Mouse (Mus musculus): ENCODE measurements at regions not wholly inside any gene's neighbourhood (a gene's known extent, or its start where the extent isn't known, plus 50 kb on each side); places are given as distances from the start of the nearest gene placed in this dataset.

- DNase-seq (ENCODE audit: low read depth, low spot score), result no peak
Observed at GRCm38 (mm10) chr17:94424811-94425210, 325.0 kb downstream of the Mettl4 start.

GRCm38 (mm10) chr17:94382993-94383392, 366.8 kb downstream of the Mettl4 start:
- DNase-seq (ENCODE audit: low read depth, low spot score), result no peak

GRCm38 (mm10) chr17:94335688-94336087, 414.1 kb downstream of the Mettl4 start:
- no peak for DNase-seq (ENCODE audit: low read depth, low spot score)

GRCm38 (mm10) chr17:94326179-94326578, 423.6 kb downstream of the Mettl4 start:
- no peak for DNase-seq (ENCODE audit: low read depth, low spot score)

GRCm38 (mm10) chr17:94291221-94291620, 458.6 kb downstream of the Mettl4 start:
- DNase-seq (ENCODE audit: low read depth, low spot score), result no peak

- no peak for DNase-seq (ENCODE audit: low read depth, low spot score)
Observed at GRCm38 (mm10) chr17:94287612-94288159, 462.1 kb downstream of the Mettl4 start.

- DNase-seq (ENCODE audit: low read depth, low spot score), result no peak
Observed at GRCm38 (mm10) chr17:94276851-94277250, 473.0 kb downstream of the Mettl4 start.

- peak; percentile 57 for DNase-seq (ENCODE audit: low read depth, low spot score)
Observed at GRCm38 (mm10) chr17:94269756-94270155, 480.1 kb downstream of the Mettl4 start.

GRCm38 (mm10) chr17:94255666-94256065, 494.2 kb downstream of the Mettl4 start:
- DNase-seq (ENCODE audit: low read depth, low spot score), result no peak

- no peak for DNase-seq (ENCODE audit: low read depth, low spot score)
Observed at GRCm38 (mm10) chr17:94254801-94255200, 495.0 kb downstream of the Mettl4 start.

GRCm38 (mm10) chr17:94243821-94244220, 506.0 kb downstream of the Mettl4 start:
- DNase-seq (ENCODE audit: low read depth, low spot score), result no peak

GRCm38 (mm10) chr17:94226136-94226535, 523.7 kb downstream of the Mettl4 start:
- no peak for DNase-seq (ENCODE audit: low read depth, low spot score)

All from R1 (cell line).